Comparison of ENCODE assay signal across 32 mouse cellular contexts in the genomic region with DNA sequence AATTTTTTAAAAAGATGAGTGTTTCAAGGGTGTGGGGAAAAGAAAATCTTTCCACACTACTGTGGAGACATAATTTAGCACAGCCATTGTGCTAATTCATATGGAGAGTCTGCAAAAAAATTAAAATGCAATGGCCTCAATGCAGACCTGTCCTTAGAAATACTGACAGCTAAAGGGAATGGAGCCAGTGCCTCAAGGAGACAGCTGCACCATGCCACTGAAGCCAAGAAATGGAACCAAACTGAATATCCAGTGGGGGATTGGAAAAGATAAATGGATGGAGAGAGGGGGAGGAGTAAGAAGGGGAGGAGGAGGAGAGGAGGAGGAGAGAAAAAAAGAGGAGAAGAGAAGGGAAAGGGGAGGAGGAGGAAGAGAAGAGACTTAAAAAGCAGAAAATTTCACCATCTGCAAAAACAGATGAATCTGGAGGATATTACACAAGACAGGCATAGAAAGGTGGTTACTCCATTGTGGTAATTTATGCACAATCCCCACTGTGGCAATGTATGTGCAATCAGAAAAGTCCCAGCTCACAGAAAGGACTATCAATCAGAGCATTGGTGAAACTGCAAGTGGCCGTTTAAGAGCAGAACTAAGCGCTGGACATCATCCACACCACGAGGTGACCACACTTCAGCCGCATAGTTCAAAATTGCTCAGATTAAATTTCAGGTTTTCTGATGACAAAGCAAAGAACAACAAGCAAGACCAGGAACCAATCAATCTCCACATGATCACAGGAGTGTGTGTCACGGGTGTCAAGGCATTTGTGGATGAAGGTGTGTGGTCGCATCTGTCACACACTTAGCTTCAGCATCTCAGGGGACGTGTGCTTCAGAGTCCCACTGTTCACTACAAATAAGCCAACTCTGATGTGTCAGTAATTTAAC. TPM values are rescaled to one million over a fixed set of nuclear protein-coding genes. Genes with fewer than 3 reads are reported as not detected.
DNase-seq lines count a peak whose midpoint lies in the region; ATAC-seq and TF ChIP-seq lines count a peak whose summit lies in the region.
"Had no signal": no experiment of that assay in that cellular context is flagged by ENCODE, and none has a peak within 500 bp of the region (broad histone marks: within the 10 kb centered on the region; RNA-seq: fewer than 3 reads in every experiment).

No protein-coding gene starts in this region.

- WGBS in cerebellum, adult 2 months = 72% methylated on average over 7 of the region's 7 CpGs
- 44% methylated on average over 7 of the region's 7 CpGs for WGBS in lung, postnatal 0 days

- no peak overlapping the region for H3K27ac ChIP-seq in cerebellum, adult 2 months (ENCODE audit: insufficient read depth, low read length)
- H3K27ac ChIP-seq in lung, postnatal 0 days (ENCODE audit: low read length) = no peak overlapping the region
- H3K27ac ChIP-seq: hindbrain, embryonic 12.5 days; limb, embryonic 10.5 days; liver, embryonic 12.5 days; midbrain, embryonic 12.5 days; neural tube, embryonic 13.5 days had no signal

- no peak overlapping the region for H3K4me3 ChIP-seq in cerebellum, adult 2 months (replicated peaks; ENCODE audit: insufficient read depth, low read depth, low read length)
- H3K4me3 ChIP-seq in lung, postnatal 0 days (ENCODE audit: low read depth, low read length) = no peak overlapping the region
- H3K4me3 ChIP-seq: hindbrain, embryonic 12.5 days; limb, embryonic 10.5 days; liver, embryonic 12.5 days; midbrain, embryonic 12.5 days; neural tube, embryonic 13.5 days had no signal

- H3K4me1 ChIP-seq in cerebellum, adult 2 months (ENCODE audit: control insufficient read depth, insufficient read depth, low read length) = peaks cover 15% of the 10 kb centered on the region
- no peaks in the 10 kb centered on the region for H3K4me1 ChIP-seq in lung, postnatal 0 days (ENCODE audit: insufficient read depth, low read depth, low read length)
- H3K4me1 ChIP-seq: hindbrain, embryonic 12.5 days; limb, embryonic 10.5 days; liver, embryonic 12.5 days; midbrain, embryonic 12.5 days; neural tube, embryonic 13.5 days had no signal

- no peaks in the 10 kb centered on the region for H3K27me3 ChIP-seq in cerebellum, adult 2 months (ENCODE audit: control insufficient read depth, insufficient read depth, low read length)
- no peaks in the 10 kb centered on the region for H3K27me3 ChIP-seq in lung, postnatal 0 days (replicated peaks; ENCODE audit: insufficient read depth, low read length)
- H3K27me3 ChIP-seq: hindbrain, embryonic 12.5 days; liver, embryonic 12.5 days; midbrain, embryonic 12.5 days; neural tube, embryonic 13.5 days had no signal

- H3K9me3 ChIP-seq in lung, postnatal 0 days (ENCODE audit: low read length) = no peaks in the 10 kb centered on the region
- H3K9me3 ChIP-seq: hindbrain, embryonic 12.5 days; limb, embryonic 10.5 days; liver, embryonic 12.5 days; midbrain, embryonic 12.5 days; neural tube, embryonic 13.5 days had no signal

- DNase-seq in cerebellum, postnatal 14 days = peak; percentile 18
- DNase-seq in cerebellum, adult 2 months = no peak
- DNase-seq in lung, postnatal 0 days (ENCODE audit: low spot score) = peak; percentile 34
- DNase-seq in lung, adult 18-20 months = no peak
- DNase-seq in right cerebral cortex, postnatal 10 days (ENCODE audit: low spot score in 2 of 2) = no peak
- DNase-seq in thymus, postnatal 0 days (ENCODE audit: low spot score) = no peak
- DNase-seq: B cell, adult 2 months; cerebellum, adult 9-11 months; embryo, embryonic 11 days; gastrocnemius, postnatal 14 days; kidney, adult 2 months; kidney, postnatal 14 days; spleen, adult 18-20 months; thymus, adult 2 months had no signal

- no peak overlapping the region for H3K4me2 ChIP-seq in lung, postnatal 0 days (replicated peaks; ENCODE audit: low read depth, low read length)
- H3K4me2 ChIP-seq: hindbrain, embryonic 12.5 days; liver, embryonic 12.5 days; midbrain, embryonic 12.5 days; neural tube, embryonic 13.5 days had no signal

- H3K9ac ChIP-seq in lung, postnatal 0 days (replicated peaks; ENCODE audit: low read depth) = no peak overlapping the region
- H3K9ac ChIP-seq: hindbrain, embryonic 12.5 days; liver, embryonic 12.5 days; midbrain, embryonic 12.5 days; neural tube, embryonic 13.5 days had no signal

- no peak; the same call in 1 of the 2 replicates for TF ChIP-seq EP300 in lung, postnatal 0 days (IDR thresholded peaks at IDR 0.05)

- H3K36me3 ChIP-seq in lung, postnatal 0 days (ENCODE audit: insufficient read depth, low read length) = no peaks in the 10 kb centered on the region
- H3K36me3 ChIP-seq: hindbrain, embryonic 12.5 days; limb, embryonic 10.5 days; liver, embryonic 12.5 days; midbrain, embryonic 12.5 days; neural tube, embryonic 13.5 days had no signal

- no peak for TF ChIP-seq CTCF in cerebellum, adult 2 months (IDR thresholded peaks at IDR 0.05; ENCODE audit: borderline replicate concordance, insufficient read depth, low read depth, low read length)
- TF ChIP-seq CTCF in lung, postnatal 0 days (IDR thresholded peaks at IDR 0.05) = no peak

- ATAC-seq in lung, postnatal 0 days = no peak
- peak; percentile 68 for ATAC-seq in common myeloid progenitor, adult 5-6 weeks (replicated peaks; ENCODE audit: low read depth, poor library complexity, severe bottlenecking)
- peak; percentile 60 for ATAC-seq in monocyte, adult 5-6 weeks (replicated peaks; ENCODE audit: insufficient number of reproducible peaks, low FRiP score, low TSS enrichment, poor library complexity, severe bottlenecking)
- ATAC-seq: inflammation-experienced regulatory T-cells, adult 6 months; liver, embryonic 12.5 days had no signal

- no peak for TF ChIP-seq POLR2A in cerebellum, adult 2 months (IDR thresholded peaks at IDR 0.05; ENCODE audit: borderline replicate concordance, insufficient read depth, low read length)

RNA-seq across cellular contexts. Expression of gene Cd33, which starts 1.7 kb away (rescaled TPM):
- polyA plus RNA-seq in cerebellum, adult 2 months (2012; rRNA removed) = 1.9 and 2.4 TPM in 2 replicates
- 5.0 and 6.2 TPM in 2 replicates for polyA plus RNA-seq in lung, postnatal 0 days (2015; fragmentation: Nextera tagmentation; extraction: Ambion mirVana)
- 3.9 and 5.8 TPM in 2 replicates for total RNA-seq in common myeloid progenitor, adult 5-6 weeks (2017)
- total RNA-seq in monocyte, adult 5-6 weeks (2017) = 2.6 to 12.3 TPM (median 6.2 TPM) in 3 replicates
- 1.4 TPM in 2 replicates for polyA plus RNA-seq in thymus, postnatal 0 days (2015; fragmentation: Nextera tagmentation; extraction: Ambion mirVana)

RNA-seq across cellular contexts. Expression of gene Zfp658, which starts 16.2 kb away (rescaled TPM):
- 10.3 and 10.9 TPM in 2 replicates for polyA plus RNA-seq in cerebellum, adult 2 months (2012; rRNA removed)
- polyA plus RNA-seq in lung, postnatal 0 days (2015; fragmentation: Nextera tagmentation; extraction: Ambion mirVana) = 1.7 and 1.8 TPM in 2 replicates
- total RNA-seq in common myeloid progenitor, adult 5-6 weeks (2017) = 1.4 and 1.5 TPM in 2 replicates
- 2.2 to 8.1 TPM (median 3.0 TPM) in 3 replicates for total RNA-seq in monocyte, adult 5-6 weeks (2017)
- polyA plus RNA-seq in thymus, postnatal 0 days (2015; fragmentation: Nextera tagmentation; extraction: Ambion mirVana) = 1.3 and 1.4 TPM in 2 replicates

RNA-seq across cellular contexts. Expression of gene Zfp719, which starts 33.5 kb away (rescaled TPM):
- polyA plus RNA-seq in cerebellum, adult 2 months (2012; rRNA removed) = 11.6 and 13.2 TPM in 2 replicates
- polyA plus RNA-seq in lung, postnatal 0 days (2015; fragmentation: Nextera tagmentation; extraction: Ambion mirVana) = 5.7 and 6.0 TPM in 2 replicates
- total RNA-seq in common myeloid progenitor, adult 5-6 weeks (2017) = 7.8 and 8.1 TPM in 2 replicates
- 4.9 to 7.5 TPM (median 6.8 TPM) in 3 replicates for total RNA-seq in monocyte, adult 5-6 weeks (2017)
- polyA plus RNA-seq in thymus, postnatal 0 days (2015; fragmentation: Nextera tagmentation; extraction: Ambion mirVana) = 6.4 and 6.5 TPM in 2 replicates

RNA-seq across cellular contexts. Expression of gene 4931406B18Rik, which starts 40.2 kb away (rescaled TPM):
- polyA plus RNA-seq in cerebellum, adult 2 months (2012; rRNA removed) = not detected in 2 replicates
- not detected in 2 replicates for polyA plus RNA-seq in lung, postnatal 0 days (2015; fragmentation: Nextera tagmentation; extraction: Ambion mirVana)
- not detected in 2 replicates for total RNA-seq in common myeloid progenitor, adult 5-6 weeks (2017)
- not detected in 3 replicates for total RNA-seq in monocyte, adult 5-6 weeks (2017)
- polyA plus RNA-seq in thymus, postnatal 0 days (2015; fragmentation: Nextera tagmentation; extraction: Ambion mirVana) = not detected in 2 replicates
- total RNA-seq: adrenal gland, adult 18-20 months; adrenal gland, postnatal 4 days; gastrocnemius, postnatal 14 days; heart, adult 8-10 months; layer of hippocampus, adult 8-10 months; left cerebral cortex, adult 18-20 months had no signal
- polyA plus RNA-seq: embryonic facial prominence, embryonic 14.5 days; heart, embryonic 16.5 days; hindbrain, embryonic 12.5 days; inflammation-experienced regulatory T-cells, adult 6 months; kidney, adult 2 months; limb, embryonic 10.5 days; liver, embryonic 12.5 days; lung, embryonic 16.5 days; midbrain, embryonic 12.5 days; neural tube, embryonic 13.5 days; stomach, embryonic 16.5 days; urinary bladder, adult 2 months had no signal

RNA-seq across cellular contexts. Expression of gene Iglon5, which starts 56.0 kb away (rescaled TPM):
- 79.6 and 82.4 TPM in 2 replicates for polyA plus RNA-seq in cerebellum, adult 2 months (2012; rRNA removed)
- 0.05 TPM in 1 of 2 replicates, not detected in the other for polyA plus RNA-seq in lung, postnatal 0 days (2015; fragmentation: Nextera tagmentation; extraction: Ambion mirVana)
- not detected in 2 replicates for total RNA-seq in common myeloid progenitor, adult 5-6 weeks (2017)
- total RNA-seq in monocyte, adult 5-6 weeks (2017) = not detected in 3 replicates
- not detected in 2 replicates for polyA plus RNA-seq in thymus, postnatal 0 days (2015; fragmentation: Nextera tagmentation; extraction: Ambion mirVana)
- polyA plus RNA-seq: heart, embryonic 16.5 days had no signal

Comparison
In these comparisons a context has a peak if more than half of its experiments do, and no peak if none do; other contexts are left out.
1. DNase-seq: peak in cerebellum, postnatal 14 days (2 of 2) and lung, postnatal 0 days (single experiment); none in cerebellum, adult 2 months (0 of 2), lung, adult 18-20 months (0 of 2), right cerebral cortex, postnatal 10 days (0 of 2) and thymus, postnatal 0 days (single experiment).